Mouse (Mus musculus): ENCODE results near the gene Asb2. TPM values are rescaled to one million over a fixed set of nuclear protein-coding genes. Genes with fewer than 3 reads are reported as not detected.
A peak's percentile ranks its signal among the peaks of the same experiment; 100 is the strongest.

Gene Asb2
- polyA plus RNA-seq, 1 experiment = 10.7 TPM

- Histone ChIP-seq H3K27ac (ENCODE audit: insufficient read depth, low read depth, low read length) (no peak overlapping the region), H3K36me3 (ENCODE audit: control insufficient read depth, insufficient read depth, low read length) (no peaks in the 10 kb centered on the region), H3K4me1 (ENCODE audit: control insufficient read depth, insufficient read depth, low read length) (no peaks in the 10 kb centered on the region), H3K4me3 (ENCODE audit: insufficient read depth, low read depth, low read length) (no peak overlapping the region), H3K27me3 (replicated peaks; ENCODE audit: control insufficient read depth, insufficient read depth, low read length) (no peaks in the 10 kb centered on the region)
- DNase-seq = no peak
- TF ChIP-seq CTCF (conservative IDR thresholded peaks at IDR 0.05; ENCODE audit: insufficient read depth, insufficient read length, low read depth, low read length) = no peak
- no peak for TF ChIP-seq POLR2A (IDR thresholded peaks at IDR 0.05; ENCODE audit: low read depth, low read length)
- WGBS = 76% methylated on average over 8 of the region's 8 CpGs
These were observed 5.0 kb upstream of the Asb2 start for GRCm38 (mm10) chr12:103360812-103361211.

- Histone ChIP-seq H3K4me3 (ENCODE audit: insufficient read depth, low read depth, low read length) (no peak overlapping the region), H3K4me1 (ENCODE audit: control insufficient read depth, insufficient read depth, low read length) (no peaks in the 10 kb centered on the region), H3K27ac (ENCODE audit: insufficient read depth, low read depth, low read length) (no peak overlapping the region), H3K36me3 (ENCODE audit: control insufficient read depth, insufficient read depth, low read length) (no peaks in the 10 kb centered on the region), H3K27me3 (replicated peaks; ENCODE audit: control insufficient read depth, insufficient read depth, low read length) (no peaks in the 10 kb centered on the region)
- DNase-seq = no peak
- WGBS = 44% methylated on average over 4 of the region's 4 CpGs
- TF ChIP-seq POLR2A (IDR thresholded peaks at IDR 0.05; ENCODE audit: low read depth, low read length) (no peak), CTCF (conservative IDR thresholded peaks at IDR 0.05; ENCODE audit: insufficient read depth, insufficient read length, low read depth, low read length) (no peak)
These were observed 3.4 kb upstream of the Asb2 start for GRCm38 (mm10) chr12:103358951-103359801.

GRCm38 (mm10) chr12:103358216-103358615 lies 2.4 kb upstream of the Asb2 start:
- H3K4me1 ChIP-seq (ENCODE audit: control insufficient read depth, insufficient read depth, low read length) = no peaks in the 10 kb centered on the region
- DNase-seq = no peak
- H3K4me3 ChIP-seq (ENCODE audit: insufficient read depth, low read depth, low read length) = no peak overlapping the region
- no peaks in the 10 kb centered on the region for H3K36me3 ChIP-seq (ENCODE audit: control insufficient read depth, insufficient read depth, low read length)
- WGBS = 71% methylated on average over 8 of the region's 8 CpGs
- no peak overlapping the region for H3K27ac ChIP-seq (ENCODE audit: insufficient read depth, low read depth, low read length)
- H3K27me3 ChIP-seq (replicated peaks; ENCODE audit: control insufficient read depth, insufficient read depth, low read length) = no peaks in the 10 kb centered on the region
- TF ChIP-seq CTCF (conservative IDR thresholded peaks at IDR 0.05; ENCODE audit: insufficient read depth, insufficient read length, low read depth, low read length) (no peak), POLR2A (IDR thresholded peaks at IDR 0.05; ENCODE audit: low read depth, low read length) (no peak)

GRCm38 (mm10) chr12:103356415-103356748 lies 581 bp upstream of the Asb2 start:
- no peaks in the 10 kb centered on the region for H3K4me1 ChIP-seq (ENCODE audit: control insufficient read depth, insufficient read depth, low read length)
- H3K27ac ChIP-seq (ENCODE audit: insufficient read depth, low read depth, low read length) = no peak overlapping the region
- TF ChIP-seq POLR2A (IDR thresholded peaks at IDR 0.05; ENCODE audit: low read depth, low read length) (no peak), CTCF (conservative IDR thresholded peaks at IDR 0.05; ENCODE audit: insufficient read depth, insufficient read length, low read depth, low read length) (no peak)
- no peak overlapping the region for H3K4me3 ChIP-seq (ENCODE audit: insufficient read depth, low read depth, low read length)
- no peaks in the 10 kb centered on the region for H3K36me3 ChIP-seq (ENCODE audit: control insufficient read depth, insufficient read depth, low read length)
- 87% methylated on average over 4 of the region's 4 CpGs for WGBS
- no peak for DNase-seq
- no peaks in the 10 kb centered on the region for H3K27me3 ChIP-seq (replicated peaks; ENCODE audit: control insufficient read depth, insufficient read depth, low read length)

GRCm38 (mm10) chr12:103353538-103353937 lies 2.3 kb downstream of the Asb2 start:
- Histone ChIP-seq H3K36me3 (ENCODE audit: control insufficient read depth, insufficient read depth, low read length) (no peaks in the 10 kb centered on the region), H3K27me3 (replicated peaks; ENCODE audit: control insufficient read depth, insufficient read depth, low read length) (no peaks in the 10 kb centered on the region), H3K4me3 (ENCODE audit: insufficient read depth, low read depth, low read length) (no peak overlapping the region), H3K27ac (ENCODE audit: insufficient read depth, low read depth, low read length) (no peak overlapping the region), H3K4me1 (ENCODE audit: control insufficient read depth, insufficient read depth, low read length) (no peaks in the 10 kb centered on the region)
- 10% methylated on average over 5 of the region's 5 CpGs for WGBS
- DNase-seq = no peak
- TF ChIP-seq POLR2A (IDR thresholded peaks at IDR 0.05; ENCODE audit: low read depth, low read length) = no peak
- TF ChIP-seq CTCF (conservative IDR thresholded peaks at IDR 0.05; ENCODE audit: insufficient read depth, insufficient read length, low read depth, low read length) = no peak

- TF ChIP-seq CTCF (conservative IDR thresholded peaks at IDR 0.05; ENCODE audit: insufficient read depth, insufficient read length, low read depth, low read length) = no peak
- TF ChIP-seq POLR2A (IDR thresholded peaks at IDR 0.05; ENCODE audit: low read depth, low read length) = no peak
- no peak overlapping the region for H3K27ac ChIP-seq (ENCODE audit: insufficient read depth, low read depth, low read length)
These were observed 3.1 kb downstream of the Asb2 start for GRCm38 (mm10) chr12:103352735-103353134.

GRCm38 (mm10) chr12:103348506-103348905 lies 7.3 kb downstream of the Asb2 start:
- no peaks in the 10 kb centered on the region for H3K27me3 ChIP-seq (replicated peaks; ENCODE audit: control insufficient read depth, insufficient read depth, low read length)
- 2% methylated on average over 3 of the region's 3 CpGs for WGBS
- TF ChIP-seq POLR2A (IDR thresholded peaks at IDR 0.05; ENCODE audit: low read depth, low read length) (no peak), CTCF (conservative IDR thresholded peaks at IDR 0.05; ENCODE audit: insufficient read depth, insufficient read length, low read depth, low read length) (peak; percentile 99)
- H3K4me1 ChIP-seq (ENCODE audit: control insufficient read depth, insufficient read depth, low read length) = peaks cover 13% of the 10 kb centered on the region
- no peak overlapping the region for H3K4me3 ChIP-seq (ENCODE audit: insufficient read depth, low read depth, low read length)
- H3K36me3 ChIP-seq (ENCODE audit: control insufficient read depth, insufficient read depth, low read length) = no peaks in the 10 kb centered on the region
- peak; percentile 88 for DNase-seq
- H3K27ac ChIP-seq (ENCODE audit: insufficient read depth, low read depth, low read length) = peak overlapping the region; percentile 28; the same call in 1 of the 2 replicates

More at GRCm38 (mm10) chr12:103352735-103353134, 3.1 kb downstream of the Asb2 start:
- no peak overlapping the region for H3K4me3 ChIP-seq (ENCODE audit: insufficient read depth, low read depth, low read length)
- H3K27me3 ChIP-seq (replicated peaks; ENCODE audit: control insufficient read depth, insufficient read depth, low read length) = no peaks in the 10 kb centered on the region
- peaks cover 6% of the 10 kb centered on the region; the same call in 1 of the 2 replicates for H3K4me1 ChIP-seq (ENCODE audit: control insufficient read depth, insufficient read depth, low read length)
- WGBS = 85% methylated on average over 6 of the region's 6 CpGs
- no peaks in the 10 kb centered on the region for H3K36me3 ChIP-seq (ENCODE audit: control insufficient read depth, insufficient read depth, low read length)
- DNase-seq = no peak
